Mouse (Mus musculus) myocyte (in vitro differentiated cells): ENCODE measurements at regions not wholly inside any gene's neighbourhood (a gene's known extent, or its start where the extent isn't known, plus 50 kb on each side); places are given as distances from the start of the nearest gene placed in this dataset.

ENCODE experiments used
- H3K27me3 ChIP-seq: one replicate; pipeline ENCODE4 v1.6.1; 2011; ENCODE audit not compliant: control insufficient read depth, insufficient read depth, insufficient read length
- H3K36me3 ChIP-seq: one replicate; pipeline ENCODE4 v1.6.1; 2011; ENCODE audit not compliant: control insufficient read depth, insufficient read depth
- H3K4me2 ChIP-seq: one replicate; pipeline ENCODE4 v1.6.1; 2011; ENCODE audit warnings: low read depth, control low read depth
- H3K4me3 ChIP-seq: one replicate; pipeline ENCODE4 v1.5.1; 2011; ENCODE audit warnings: mild to moderate bottlenecking, control low read depth, moderate library complexity
- H3K79me2 ChIP-seq: one replicate; pipeline ENCODE4 v1.6.1; 2011; ENCODE audit not compliant: control insufficient read depth, insufficient read depth
- H3ac ChIP-seq: one replicate; pipeline ENCODE4 v1.6.1; 2011; ENCODE audit not compliant: control insufficient read depth, insufficient read length
- CEBPB ChIP-seq: IDR thresholded peaks from 2 replicates; pipeline ENCODE4 v1.6.1; 2011; ENCODE audit warnings: mild to moderate bottlenecking, moderate library complexity; ENCODE audit not compliant: poor library complexity, insufficient read depth, severe bottlenecking
- E2F4 ChIP-seq: IDR thresholded peaks from one replicate; pipeline ENCODE4 v1.6.1; 2011; ENCODE audit warnings: mild to moderate bottlenecking, control low read depth, moderate library complexity; ENCODE audit not compliant: insufficient read depth
- MAX ChIP-seq: IDR thresholded peaks from one replicate; pipeline ENCODE4 v1.6.1; 2011; ENCODE audit warnings: low read depth, mild to moderate bottlenecking, control low read depth
- MYOD1 ChIP-seq, 3 experiments: IDR thresholded peaks; one replicate each; pipeline ENCODE4 v1.6.1; 2011; ENCODE audit warnings: control low read depth in 2 of 3, low read depth in 2 of 3, mild to moderate bottlenecking in 2 of 3, moderate library complexity in 1 of 3; ENCODE audit not compliant: insufficient read length in 2 of 3, control insufficient read depth in 1 of 3
- MYOG ChIP-seq, 3 experiments: IDR thresholded peaks; one replicate each; pipeline ENCODE4 v1.6.1; 2011; ENCODE audit warnings: control low read depth in 2 of 3, low read depth in 2 of 3, mild to moderate bottlenecking in 2 of 3; ENCODE audit not compliant: insufficient read length in 2 of 3, control insufficient read depth in 1 of 3, insufficient read depth in 1 of 3
- POLR2A ChIP-seq: IDR thresholded peaks from one replicate; pipeline ENCODE4 v1.6.1; 2011; ENCODE audit warnings: low read depth, mild to moderate bottlenecking, control low read depth, moderate library complexity; ENCODE audit not compliant: insufficient read length
- POLR2AphosphoS2 ChIP-seq: IDR thresholded peaks from one replicate; pipeline ENCODE4 v1.6.1; 2011; ENCODE audit warnings: low read depth, control low read depth; ENCODE audit not compliant: insufficient read length
- REST ChIP-seq: IDR thresholded peaks from one replicate; pipeline ENCODE4 v1.6.1; 2011; ENCODE audit warnings: mild to moderate bottlenecking, control low read depth, moderate library complexity; ENCODE audit not compliant: insufficient read depth, insufficient read length
- SRF ChIP-seq: IDR thresholded peaks from one replicate; pipeline ENCODE4 v1.6.1; 2011; ENCODE audit warnings: low read depth; ENCODE audit not compliant: control insufficient read depth, insufficient read length
- TCF12 ChIP-seq: IDR thresholded peaks from one replicate; pipeline ENCODE4 v1.6.1; 2011; ENCODE audit warnings: mild to moderate bottlenecking, control low read depth; ENCODE audit not compliant: poor library complexity, insufficient read depth, severe bottlenecking
- TCF3 ChIP-seq: IDR thresholded peaks from one replicate; pipeline ENCODE4 v1.6.1; 2011; ENCODE audit warnings: low read depth, control low read depth; ENCODE audit not compliant: insufficient read length
- USF1 ChIP-seq: IDR thresholded peaks from one replicate; pipeline ENCODE4 v1.6.1; 2011; ENCODE audit warnings: low read depth, mild to moderate bottlenecking, control low read depth, moderate library complexity

- no peak overlapping the region for H3ac ChIP-seq
- TF ChIP-seq E2F4 (no peak), TCF3 (no peak), POLR2A (no peak), CEBPB (no peak), MYOG (IDR thresholded peaks at IDR 0.05; ENCODE audit: control insufficient read depth in 1 of 3, insufficient read depth in 1 of 3, insufficient read length in 2 of 3, low read depth in 2 of 3) (no peak), MYOD1 (IDR thresholded peaks at IDR 0.05; ENCODE audit: control insufficient read depth in 1 of 3, insufficient read length in 2 of 3, low read depth in 2 of 3) (no peak), TCF12 (no peak), SRF (no peak)
- H3K36me3 ChIP-seq = no peaks in the 10 kb centered on the region
- H3K27me3 ChIP-seq = no peaks in the 10 kb centered on the region
- H3K4me3 ChIP-seq = no peak overlapping the region
- H3K79me2 ChIP-seq = no peaks in the 10 kb centered on the region
- no peak overlapping the region for H3K4me2 ChIP-seq
Observed at GRCm38 (mm10) chr2:116954280-116954679, 75.8 kb downstream of the Tmco5 start.

DNA sequence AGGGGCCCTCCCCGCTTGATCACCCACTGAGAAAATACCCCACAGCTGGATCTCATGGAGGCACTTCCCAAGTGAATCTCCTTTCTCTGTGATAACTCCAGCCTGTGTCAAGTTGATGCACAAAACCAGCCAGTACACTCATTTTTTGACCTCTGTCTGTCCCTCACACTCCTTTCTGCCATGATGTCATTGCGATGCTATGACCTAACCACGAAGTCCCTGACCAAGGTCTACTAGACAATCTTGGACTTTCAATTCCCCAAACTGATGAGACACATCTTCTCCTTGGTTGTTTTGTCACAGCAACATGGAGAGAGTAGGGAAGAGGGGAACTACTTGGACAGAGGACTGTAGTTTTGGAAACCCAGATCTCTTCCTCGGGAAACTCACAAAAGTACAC, 76.4 kb downstream of the Tmco5 start:
- TF ChIP-seq POLR2A = no peak
- no peak for TF ChIP-seq USF1
- TF ChIP-seq MAX = no peak
- TF ChIP-seq E2F4 = no peak
- no peak for TF ChIP-seq SRF
- no peak for TF ChIP-seq MYOD1 (IDR thresholded peaks at IDR 0.05; ENCODE audit: control insufficient read depth in 1 of 3, insufficient read length in 2 of 3, low read depth in 2 of 3)
- TF ChIP-seq CEBPB = no peak
- TF ChIP-seq MYOG (IDR thresholded peaks at IDR 0.05; ENCODE audit: control insufficient read depth in 1 of 3, insufficient read depth in 1 of 3, insufficient read length in 2 of 3, low read depth in 2 of 3) = no peak
- TF ChIP-seq TCF12 = no peak
- TF ChIP-seq REST = no peak
- no peak for TF ChIP-seq TCF3
- no peak for TF ChIP-seq POLR2AphosphoS2
- Histone ChIP-seq H3K79me2 (no peaks in the 10 kb centered on the region), H3ac (no peak overlapping the region), H3K4me2 (no peak overlapping the region), H3K4me3 (no peak overlapping the region), H3K27me3 (no peaks in the 10 kb centered on the region), H3K36me3 (no peaks in the 10 kb centered on the region)

DNA sequence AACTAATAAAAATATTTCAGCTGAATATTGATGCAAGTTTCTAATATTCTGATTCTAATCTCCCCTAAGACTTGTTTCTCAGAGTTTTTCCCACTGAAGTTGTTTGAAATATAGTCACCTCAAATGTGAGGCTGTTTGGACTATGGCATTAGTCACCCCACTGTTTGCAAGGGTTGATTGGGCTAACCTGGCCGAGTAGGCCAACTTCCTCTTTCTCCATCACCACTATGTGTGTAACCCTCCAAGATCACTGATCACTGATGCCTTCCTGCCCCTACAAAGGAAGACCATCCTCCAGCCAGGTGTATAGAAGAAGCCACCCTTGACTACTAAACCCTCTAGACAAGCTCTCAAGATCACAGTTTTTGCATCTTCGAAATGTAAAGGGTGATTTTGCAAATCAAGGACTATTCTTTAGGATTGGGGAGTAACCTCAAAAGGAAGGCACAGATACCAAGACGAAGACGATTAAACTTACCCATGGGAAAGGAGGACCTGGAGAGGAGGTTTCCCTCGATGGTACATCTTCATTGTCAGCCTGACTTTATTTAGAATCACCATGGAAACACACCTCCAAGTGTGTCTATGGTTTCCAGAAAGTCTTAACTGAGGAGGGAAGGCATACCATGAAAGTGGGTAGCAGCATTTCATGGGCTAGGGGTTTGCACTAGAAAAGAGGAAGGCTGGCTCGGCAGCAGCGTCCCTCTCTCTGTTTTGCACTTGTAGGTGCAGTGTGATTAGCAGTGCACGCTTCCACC, 84.8 kb downstream of the Tmco5 start:
- TF ChIP-seq REST (no peak), USF1 (no peak), MAX (no peak), E2F4 (no peak), CEBPB (no peak), SRF (no peak)
- Histone ChIP-seq H3ac (no peak overlapping the region), H3K27me3 (no peaks in the 10 kb centered on the region), H3K79me2 (no peaks in the 10 kb centered on the region), H3K4me3 (no peak overlapping the region), H3K36me3 (no peaks in the 10 kb centered on the region), H3K4me2 (no peak overlapping the region)

GRCm38 (mm10) chr2:116966266-116966665, 87.8 kb downstream of the Tmco5 start:
- H3ac ChIP-seq = no peak overlapping the region
- H3K27me3 ChIP-seq = no peaks in the 10 kb centered on the region
- H3K4me2 ChIP-seq = no peak overlapping the region
- H3K79me2 ChIP-seq = no peaks in the 10 kb centered on the region
- no peak for TF ChIP-seq MAX
- no peaks in the 10 kb centered on the region for H3K36me3 ChIP-seq
- H3K4me3 ChIP-seq = no peak overlapping the region

GRCm38 (mm10) chr2:116971666-116972613, 93.4 kb downstream of the Tmco5 start:
- TF ChIP-seq CEBPB = 0 out of 2 replicates have a peak, but pooled peaks have one; percentile 51
- TF ChIP-seq TCF3 = no peak
- TF ChIP-seq POLR2AphosphoS2 = no peak
- peak overlapping the region; percentile 15 for H3K4me3 ChIP-seq
- no peaks in the 10 kb centered on the region for H3K36me3 ChIP-seq
- peak overlapping the region; percentile 95 for H3K4me2 ChIP-seq
- H3ac ChIP-seq = no peak overlapping the region
- no peaks in the 10 kb centered on the region for H3K79me2 ChIP-seq
- no peaks in the 10 kb centered on the region for H3K27me3 ChIP-seq
